Mouse (Mus musculus): ENCODE measurements around the gene Vat1. TPM values are rescaled to one million over a fixed set of nuclear protein-coding genes. Genes with fewer than 3 reads are reported as not detected.
A peak's percentile ranks its signal among the peaks of the same experiment; 100 is the strongest.
"Not testable (repeated sequence)": the region's sequence is repeated elsewhere in the genome, so short reads cannot be mapped to it uniquely, and the experiment has no call there.

The Vat1 gene
- total RNA-seq, 2 experiments from 2014 or later = 3.3 to 6.5 TPM

DNA sequence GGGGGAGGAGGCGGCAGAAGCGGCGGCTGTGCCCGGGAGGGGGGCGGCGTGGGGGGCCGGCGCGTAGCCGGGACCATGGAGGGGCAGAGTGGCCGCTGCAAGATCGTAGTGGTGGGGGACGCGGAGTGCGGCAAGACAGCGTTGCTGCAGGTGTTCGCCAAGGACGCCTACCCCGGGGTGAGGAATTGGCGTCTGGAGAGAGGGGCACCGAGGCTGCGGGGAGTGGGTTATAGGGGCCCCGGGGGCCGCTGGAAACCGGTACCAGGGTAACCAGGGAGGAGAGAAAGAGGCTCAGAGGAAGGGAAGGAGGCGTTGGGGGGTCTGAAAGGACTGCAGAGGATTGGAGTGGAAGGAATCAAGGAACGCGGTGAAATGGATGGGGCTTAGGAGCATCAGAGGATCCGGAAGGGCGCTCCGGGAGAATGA lies 2.2 kb upstream of the Vat1 start:
- ATAC-seq (replicated peaks; ENCODE audit: low FRiP score, low TSS enrichment, poor library complexity, severe bottlenecking) = no peak

GRCm38 (mm10) chr11:101467477-101468262 lies 1.6 kb upstream of the Vat1 start:
- ATAC-seq (replicated peaks; ENCODE audit: low FRiP score, low TSS enrichment, poor library complexity, severe bottlenecking) = peak; percentile 34

- ATAC-seq (replicated peaks; ENCODE audit: low FRiP score, low TSS enrichment, poor library complexity, severe bottlenecking) = not testable (repeated sequence)
Measured at GRCm38 (mm10) chr11:101466552-101466950, 521 bp upstream of the Vat1 start.

- ATAC-seq (replicated peaks; ENCODE audit: low FRiP score, low TSS enrichment, poor library complexity, severe bottlenecking) = peak; percentile 15; the same call in 1 of the 2 replicates
Measured at GRCm38 (mm10) chr11:101465101-101465868, 745 bp downstream of the Vat1 start.

- ATAC-seq (replicated peaks; ENCODE audit: low FRiP score, low TSS enrichment, poor library complexity, severe bottlenecking) = no peak
Measured at GRCm38 (mm10) chr11:101464211-101465100, 1.6 kb downstream of the Vat1 start, which contains the start of gene Rnd2. TSS of gene Rnd2 (plus strand) at chr11:101464999.

- peak; percentile 27; the same call in 1 of the 2 replicates for ATAC-seq (replicated peaks; ENCODE audit: low FRiP score, low TSS enrichment, poor library complexity, severe bottlenecking)
Measured at GRCm38 (mm10) chr11:101462583-101463440, 3.2 kb downstream of the Vat1 start.

- no peak for ATAC-seq (replicated peaks; ENCODE audit: low FRiP score, low TSS enrichment, poor library complexity, severe bottlenecking)
Measured at GRCm38 (mm10) chr11:101462141-101462540, 3.9 kb downstream of the Vat1 start.

DNA sequence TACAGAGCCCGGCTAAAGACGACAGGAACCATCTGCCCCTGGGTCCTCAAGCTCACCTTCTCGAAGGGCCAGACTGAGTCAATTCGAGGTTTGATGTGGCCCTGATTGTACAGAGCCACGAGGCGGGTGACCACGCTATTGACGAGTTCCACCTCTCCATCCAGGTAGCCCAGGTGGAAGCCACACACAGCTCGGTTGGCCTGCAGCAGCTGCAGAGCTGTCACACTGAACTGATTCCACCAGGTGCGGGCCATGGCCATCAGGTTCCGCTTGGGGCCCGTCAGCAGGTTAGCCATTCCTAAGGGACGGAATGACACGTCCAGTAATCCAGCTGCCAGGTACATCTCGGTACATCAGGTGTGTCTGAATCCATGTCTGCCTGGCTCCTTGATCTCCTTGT lies 5.7 kb downstream of the Vat1 start:
- no peak for ATAC-seq (replicated peaks; ENCODE audit: low FRiP score, low TSS enrichment, poor library complexity, severe bottlenecking)

GRCm38 (mm10) chr11:101459716-101460115 lies 6.3 kb downstream of the Vat1 start:
- no peak for ATAC-seq (replicated peaks; ENCODE audit: low FRiP score, low TSS enrichment, poor library complexity, severe bottlenecking)

DNA sequence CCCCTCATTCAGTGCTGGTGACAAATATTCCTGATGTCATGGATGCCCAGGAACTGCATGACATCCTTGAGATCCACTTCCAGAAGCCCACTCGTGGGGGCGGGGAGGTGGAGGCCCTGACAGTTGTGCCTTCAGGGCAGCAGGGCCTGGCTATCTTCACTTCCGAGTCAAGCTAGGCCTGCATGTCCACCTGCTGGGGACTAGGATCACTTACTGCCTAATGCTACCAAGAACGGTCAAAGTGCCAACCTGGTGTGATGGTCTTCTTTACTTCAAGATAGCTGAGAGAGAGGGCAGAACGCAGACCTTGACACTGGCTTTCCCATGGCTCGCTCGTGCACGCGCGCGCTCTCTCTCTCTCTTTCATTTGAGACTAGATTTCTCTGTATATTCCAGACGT lies 7.8 kb downstream of the Vat1 start:
- ATAC-seq (replicated peaks; ENCODE audit: low FRiP score, low TSS enrichment, poor library complexity, severe bottlenecking) = no peak

DNA sequence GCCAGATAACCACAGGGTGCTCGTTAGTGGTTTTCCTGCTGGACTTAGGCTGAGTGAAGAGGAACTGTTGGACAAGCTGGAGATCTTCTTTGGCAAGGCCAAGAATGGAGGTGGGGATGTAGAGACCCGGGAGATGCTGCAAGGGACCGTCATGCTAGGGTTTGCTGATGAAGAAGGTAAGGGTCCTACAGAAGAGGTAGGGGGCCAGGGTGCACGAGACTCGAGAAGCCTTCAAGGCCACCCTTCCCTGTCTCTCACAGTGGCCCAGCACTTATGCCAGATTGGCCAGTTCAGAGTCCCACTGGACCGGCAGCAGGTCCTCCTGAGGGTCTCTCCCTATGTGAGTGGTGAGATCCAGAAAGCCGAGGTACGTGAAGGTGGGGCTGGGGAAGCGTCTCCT lies 8.4 kb downstream of the Vat1 start:
- ATAC-seq (replicated peaks; ENCODE audit: low FRiP score, low TSS enrichment, poor library complexity, severe bottlenecking) = no peak

- no peak for ATAC-seq (replicated peaks; ENCODE audit: low FRiP score, low TSS enrichment, poor library complexity, severe bottlenecking)
Measured at GRCm38 (mm10) chr11:101455627-101456026, 10.4 kb downstream of the Vat1 start.

GRCm38 (mm10) chr11:101454702-101455101 lies 11.3 kb downstream of the Vat1 start:
- ATAC-seq (replicated peaks; ENCODE audit: low FRiP score, low TSS enrichment, poor library complexity, severe bottlenecking) = no peak

- no peak for ATAC-seq (replicated peaks; ENCODE audit: low FRiP score, low TSS enrichment, poor library complexity, severe bottlenecking)
Measured at GRCm38 (mm10) chr11:101452093-101452774, 13.8 kb downstream of the Vat1 start.

GRCm38 (mm10) chr11:101451536-101451935 lies 14.5 kb downstream of the Vat1 start:
- ATAC-seq (replicated peaks; ENCODE audit: low FRiP score, low TSS enrichment, poor library complexity, severe bottlenecking) = no peak

- 0 out of 2 replicates have a peak, but pooled peaks have one; percentile 18 for ATAC-seq (replicated peaks; ENCODE audit: low FRiP score, low TSS enrichment, poor library complexity, severe bottlenecking)
Measured at GRCm38 (mm10) chr11:101450394-101450793, 15.6 kb downstream of the Vat1 start.

GRCm38 (mm10) chr11:101449596-101449995 lies 16.4 kb downstream of the Vat1 start:
- ATAC-seq (replicated peaks; ENCODE audit: low FRiP score, low TSS enrichment, poor library complexity, severe bottlenecking) = not testable (repeated sequence)

DNA sequence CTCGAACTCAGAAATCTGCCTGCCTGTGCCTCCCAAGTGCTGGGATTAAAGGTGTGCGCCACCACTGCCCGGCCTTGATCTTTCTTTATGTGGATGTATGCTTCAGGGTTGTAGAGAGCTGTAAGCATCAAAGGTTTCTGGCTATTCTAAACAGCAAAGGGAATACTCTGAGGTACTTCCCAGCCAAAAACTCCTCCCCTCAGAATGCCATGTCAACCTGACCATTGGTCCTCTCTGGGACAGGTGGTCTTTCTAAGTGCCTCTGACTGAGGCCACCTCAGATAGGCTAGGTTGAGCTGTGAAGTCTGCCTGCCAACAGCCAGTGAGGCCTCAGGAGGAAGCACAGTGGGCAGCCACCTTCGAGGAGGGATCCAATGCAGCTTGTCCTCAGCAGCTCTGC lies 17.1 kb downstream of the Vat1 start:
- ATAC-seq (replicated peaks; ENCODE audit: low FRiP score, low TSS enrichment, poor library complexity, severe bottlenecking) = 0 out of 2 replicates have a peak, but pooled peaks have one; percentile 11
